Mouse (Mus musculus) stomach, postnatal 0 days (tissue): ENCODE results near the gene Aldh8a1.

Experiments
- CTCF ChIP-seq: IDR thresholded peaks from 2 replicates; pipeline ENCODE4 v1.5.1; 2016; ENCODE audit warnings: antibody characterized with exemption, low read depth, mild to moderate bottlenecking, moderate library complexity
- EP300 ChIP-seq: optimal IDR thresholded peaks from 2 replicates; pipeline ENCODE3; 2016; ENCODE audit warnings: antibody characterized with exemption

DNA sequence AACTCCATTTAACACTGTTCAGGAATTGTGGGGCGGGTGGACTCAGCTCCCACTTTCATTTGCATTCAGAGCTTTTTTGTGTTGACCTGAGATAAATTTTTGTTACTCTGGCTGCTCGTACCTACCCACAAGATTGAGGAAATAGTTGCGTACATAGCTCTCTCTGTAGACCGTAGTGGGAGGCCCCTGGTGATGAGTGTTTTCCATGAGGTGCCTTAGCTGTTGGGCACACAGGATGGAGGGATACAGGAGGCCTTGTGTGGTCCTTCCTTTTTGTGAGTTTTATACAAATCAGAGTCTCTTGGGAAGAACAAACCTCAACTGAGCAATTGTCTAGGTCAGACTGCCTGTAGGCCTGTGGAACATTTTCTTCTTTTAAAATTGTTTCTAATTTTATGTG lies 27.7 kb downstream of the Aldh8a1 start:
- no peak for TF ChIP-seq CTCF
- no peak for TF ChIP-seq EP300
